Mouse (Mus musculus) frontal cortex, adult (tissue): ENCODE measurements at regions not wholly inside any gene's neighbourhood (a gene's known extent, or its start where the extent isn't known, plus 50 kb on each side); places are given as distances from the start of the nearest gene placed in this dataset.
A peak's percentile ranks its signal among the peaks of the same experiment; 100 is the strongest.

Experiments used
- ATAC-seq: cut with Nextera tagmentation; 2 replicates; pipeline ENCODE4 v1.9.2; 2017; ENCODE audit warnings: mild to moderate bottlenecking, moderate library complexity, mixed read lengths; ENCODE audit not compliant: low TSS enrichment

GRCm38 (mm10) chr7:90059249-90059628 is 70.8 kb upstream of the Picalm start:
- no peak for ATAC-seq

DNA sequence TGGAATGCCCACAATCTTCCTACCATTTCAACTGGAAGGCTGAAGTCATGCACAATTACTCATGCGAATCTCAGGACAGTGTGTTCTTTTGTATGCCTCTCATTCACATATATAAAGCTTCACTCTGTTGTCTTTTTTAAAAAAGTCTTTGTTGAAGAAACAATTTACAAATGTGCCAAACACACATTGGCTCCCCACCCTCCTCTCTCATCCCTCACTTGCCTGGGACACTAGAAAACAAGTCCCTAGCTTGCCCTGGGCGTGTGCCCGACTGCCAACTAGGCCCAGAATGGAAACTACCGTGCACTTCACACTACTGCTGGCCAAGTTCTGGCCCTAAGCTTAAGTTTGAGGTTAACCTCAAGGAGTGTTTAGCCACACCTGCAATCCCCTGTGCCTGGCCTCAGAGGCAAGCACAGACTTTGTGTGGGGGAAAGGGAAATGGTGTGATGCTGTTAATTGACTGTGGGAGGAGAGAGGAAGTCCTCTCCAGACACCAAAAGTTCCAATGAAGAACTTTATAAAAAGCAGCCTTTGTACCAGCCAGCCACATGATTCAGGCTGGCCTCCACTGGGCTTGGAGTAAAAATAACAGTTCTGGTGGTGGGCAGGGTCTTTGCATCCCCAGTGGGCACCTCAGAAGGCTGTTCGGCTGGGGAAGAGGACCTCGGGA is 70.2 kb upstream of the Picalm start:
- peak; percentile 87 for ATAC-seq

- peak; percentile 42; the same call in 1 of the 2 replicates for ATAC-seq
Observed at GRCm38 (mm10) chr7:90060343-90061175, 69.5 kb upstream of the Picalm start.

DNA sequence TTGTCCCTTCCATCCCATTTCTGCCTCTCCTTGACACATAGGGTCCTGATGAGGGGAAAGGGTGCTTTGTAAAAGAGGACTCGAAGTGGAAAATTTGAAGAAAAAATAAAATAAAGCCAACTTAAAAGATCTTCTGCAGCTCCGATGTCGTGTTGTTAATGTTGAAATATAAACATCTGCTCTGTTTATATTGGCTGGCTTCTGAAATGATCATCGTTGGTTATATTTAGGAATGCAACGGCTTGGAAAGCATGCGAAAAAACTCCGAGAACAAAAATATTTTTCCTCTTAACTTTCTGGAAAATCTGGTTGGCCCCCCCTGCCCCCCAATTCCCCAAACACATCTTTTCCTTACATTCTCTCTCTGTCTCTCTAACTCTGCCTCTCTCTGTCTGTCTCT is 68.3 kb upstream of the Picalm start:
- ATAC-seq = no peak

- ATAC-seq = no peak
Observed at GRCm38 (mm10) chr7:90062874-90063273, 67.1 kb upstream of the Picalm start.

GRCm38 (mm10) chr7:90064198-90064597 is 65.8 kb upstream of the Picalm start:
- ATAC-seq = no peak

DNA sequence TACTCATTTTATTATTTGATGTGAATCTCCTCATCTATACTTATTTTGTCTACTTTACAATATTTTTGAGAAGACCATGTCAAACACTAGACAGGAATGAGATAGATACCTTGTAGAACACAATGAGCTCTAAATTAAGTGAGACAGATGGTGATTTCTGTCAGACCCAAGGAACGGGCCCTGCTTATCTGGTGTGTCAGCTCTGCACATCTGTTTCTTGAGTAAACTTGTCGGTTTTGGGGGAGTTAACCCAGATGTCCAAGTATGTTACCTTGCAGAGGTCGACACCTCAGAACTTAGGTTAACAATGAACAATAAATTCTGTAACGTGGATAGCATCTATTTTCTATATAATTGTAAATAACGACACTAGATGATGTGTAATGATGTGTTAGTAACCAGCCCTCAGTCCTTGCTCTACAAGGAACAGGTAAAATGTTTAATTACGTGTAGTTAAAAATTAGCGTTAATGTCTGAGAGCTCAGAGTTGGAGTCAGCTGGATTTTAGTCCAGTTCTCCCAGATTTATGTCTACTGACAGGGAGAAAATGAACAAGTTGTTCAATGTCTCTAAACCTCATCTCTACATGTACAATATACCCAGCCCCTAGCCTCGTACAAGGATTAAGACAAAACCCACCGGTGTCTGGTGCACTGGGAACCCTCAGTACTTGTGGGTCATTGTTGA is 64.6 kb upstream of the Picalm start:
- no peak for ATAC-seq

DNA sequence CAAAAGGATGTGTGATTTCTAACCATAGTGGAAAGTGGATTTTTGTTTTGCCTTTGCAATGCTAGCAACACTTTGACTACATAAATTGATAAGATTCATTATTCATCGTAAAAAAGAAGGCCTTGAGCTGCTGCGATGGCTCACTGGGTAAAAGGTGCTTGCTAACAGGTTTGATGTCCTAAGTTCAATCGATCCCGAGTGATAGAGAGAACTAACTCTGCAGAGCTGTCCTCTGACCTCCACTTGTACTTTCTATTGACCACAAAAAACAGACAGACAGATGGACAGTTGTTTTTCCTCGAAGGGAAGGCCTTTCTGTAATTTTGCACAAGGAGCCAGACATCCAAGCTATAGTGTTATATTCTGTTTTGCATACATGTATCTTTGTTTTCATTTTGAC is 63.7 kb upstream of the Picalm start:
- ATAC-seq = no peak

GRCm38 (mm10) chr7:90067961-90068665 is 61.9 kb upstream of the Picalm start:
- ATAC-seq = no peak

- peak; percentile 81 for ATAC-seq
Observed at GRCm38 (mm10) chr7:90070267-90070666, 59.7 kb upstream of the Picalm start.

GRCm38 (mm10) chr7:90073865-90074264 is 56.1 kb upstream of the Picalm start:
- no peak for ATAC-seq

- peak; percentile 78 for ATAC-seq
Observed at GRCm38 (mm10) chr7:90074592-90074991, 55.4 kb upstream of the Picalm start.

GRCm38 (mm10) chr7:90077565-90077964 is 52.4 kb upstream of the Picalm start:
- no peak for ATAC-seq

- ATAC-seq = no peak
Observed at GRCm38 (mm10) chr7:90080083-90080772, 49.8 kb upstream of the Picalm start.
